Mouse (Mus musculus): ENCODE measurements around the gene Slc17a9.

Gene Slc17a9

GRCm38 (mm10) chr2:180724585-180725413 lies at the start of gene Slc17a9:
TSS of gene Slc17a9 (plus strand) at chr2:180725263.
- peak; percentile 72 to 81 for DNase-seq

- DNase-seq = no peak
Observed at GRCm38 (mm10) chr2:180676706-180677105, 48.4 kb upstream of the Slc17a9 start.

- DNase-seq = peak in 1 of 2 experiments; percentile 71
Observed at GRCm38 (mm10) chr2:180678609-180679140, 46.4 kb upstream of the Slc17a9 start.

GRCm38 (mm10) chr2:180681225-180681624 lies 43.8 kb upstream of the Slc17a9 start:
- DNase-seq = no peak

GRCm38 (mm10) chr2:180683524-180683923 lies 41.5 kb upstream of the Slc17a9 start:
- DNase-seq = no peak

- DNase-seq = no peak
Observed at GRCm38 (mm10) chr2:180684031-180684430, 41.0 kb upstream of the Slc17a9 start.

GRCm38 (mm10) chr2:180689841-180690240 lies 35.2 kb upstream of the Slc17a9 start:
- no peak for DNase-seq

GRCm38 (mm10) chr2:180692630-180693029 lies 32.4 kb upstream of the Slc17a9 start:
- no peak for DNase-seq

GRCm38 (mm10) chr2:180695176-180695575 lies 29.9 kb upstream of the Slc17a9 start:
- DNase-seq = no peak

- no peak for DNase-seq
Observed at GRCm38 (mm10) chr2:180700457-180700856, 24.6 kb upstream of the Slc17a9 start.

GRCm38 (mm10) chr2:180701053-180701766 lies 23.9 kb upstream of the Slc17a9 start:
- DNase-seq = no peak

- peak; percentile 85 to 87 for DNase-seq
Observed at GRCm38 (mm10) chr2:180701767-180702621, 23.1 kb upstream of the Slc17a9 start.

GRCm38 (mm10) chr2:180702701-180703149 lies 22.3 kb upstream of the Slc17a9 start:
- no peak for DNase-seq

GRCm38 (mm10) chr2:180703175-180703574 lies 21.9 kb upstream of the Slc17a9 start:
- no peak for DNase-seq

- no peak for DNase-seq
Observed at GRCm38 (mm10) chr2:180703645-180704359, 21.3 kb upstream of the Slc17a9 start.

GRCm38 (mm10) chr2:180704591-180704990 lies 20.5 kb upstream of the Slc17a9 start:
- no peak for DNase-seq

- no peak for DNase-seq
Observed at GRCm38 (mm10) chr2:180705066-180705465, 20.0 kb upstream of the Slc17a9 start.

GRCm38 (mm10) chr2:180705975-180706374 lies 19.1 kb upstream of the Slc17a9 start:
- DNase-seq = no peak

GRCm38 (mm10) chr2:180709023-180709922 lies 15.8 kb upstream of the Slc17a9 start:
- no peak for DNase-seq

- peak; percentile 87 to 91 for DNase-seq
Observed at GRCm38 (mm10) chr2:180709923-180710272, 15.2 kb upstream of the Slc17a9 start, which contains the start of the genes Dido1 and Gid8. TSS of gene Dido1 (minus strand) at chr2:180709999. TSS of gene Gid8 (plus strand) at chr2:180710117.

Measured in spleen, adult 18-20 months (tissue).